Mouse (Mus musculus) cerebellum, adult 8-10 months (tissue): ENCODE measurements around the gene Eno3.

ENCODE experiments used
- DNase-seq: peaks from one replicate; pipeline ENCODE4 v3.0.0; 2022

Gene Eno3

DNA sequence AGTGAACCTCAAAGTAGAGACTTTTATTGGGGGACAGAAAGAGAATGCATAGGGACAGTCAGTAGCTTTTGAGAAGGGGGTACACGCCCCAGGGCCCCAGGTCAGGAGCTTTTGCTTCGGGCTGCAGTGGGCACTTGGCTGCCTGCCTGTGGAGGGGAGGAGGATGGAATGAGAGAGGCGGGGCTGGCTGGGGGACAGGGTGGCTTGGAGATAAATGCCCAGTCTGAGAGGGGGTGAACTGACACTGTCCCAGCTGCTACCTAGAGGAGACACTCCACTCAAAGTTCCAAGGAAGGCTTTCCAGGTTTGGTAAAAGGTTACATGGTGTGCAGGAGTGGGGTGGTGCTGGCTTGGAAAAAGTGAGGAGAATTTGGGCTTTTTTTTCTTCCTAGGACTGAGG is at the start of gene Eno3:
TSS of gene Eno3 (plus strand) at position 239 of the 400 bp plus-strand sequence.
- no peak for DNase-seq

DNA sequence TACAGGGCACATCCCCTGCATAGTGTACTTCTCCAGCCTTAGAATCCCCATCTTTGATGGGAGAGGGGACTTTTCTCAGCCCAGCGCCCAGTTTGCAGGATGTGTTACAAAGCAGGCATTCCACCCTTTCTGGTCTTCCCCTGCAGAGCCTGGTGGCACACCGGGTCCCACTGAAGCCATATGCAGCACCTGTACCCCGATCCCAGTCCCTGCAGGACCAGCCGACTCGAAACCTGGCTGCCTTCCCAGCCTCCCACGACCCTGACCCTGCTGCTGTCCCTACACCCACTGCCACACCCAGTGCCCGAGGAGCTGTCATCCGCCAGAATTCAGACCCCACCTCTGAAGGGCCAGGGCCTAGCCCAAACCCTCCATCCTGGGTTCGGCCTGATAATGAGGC is 49.4 kb upstream of the Eno3 start:
- no peak for DNase-seq

DNA sequence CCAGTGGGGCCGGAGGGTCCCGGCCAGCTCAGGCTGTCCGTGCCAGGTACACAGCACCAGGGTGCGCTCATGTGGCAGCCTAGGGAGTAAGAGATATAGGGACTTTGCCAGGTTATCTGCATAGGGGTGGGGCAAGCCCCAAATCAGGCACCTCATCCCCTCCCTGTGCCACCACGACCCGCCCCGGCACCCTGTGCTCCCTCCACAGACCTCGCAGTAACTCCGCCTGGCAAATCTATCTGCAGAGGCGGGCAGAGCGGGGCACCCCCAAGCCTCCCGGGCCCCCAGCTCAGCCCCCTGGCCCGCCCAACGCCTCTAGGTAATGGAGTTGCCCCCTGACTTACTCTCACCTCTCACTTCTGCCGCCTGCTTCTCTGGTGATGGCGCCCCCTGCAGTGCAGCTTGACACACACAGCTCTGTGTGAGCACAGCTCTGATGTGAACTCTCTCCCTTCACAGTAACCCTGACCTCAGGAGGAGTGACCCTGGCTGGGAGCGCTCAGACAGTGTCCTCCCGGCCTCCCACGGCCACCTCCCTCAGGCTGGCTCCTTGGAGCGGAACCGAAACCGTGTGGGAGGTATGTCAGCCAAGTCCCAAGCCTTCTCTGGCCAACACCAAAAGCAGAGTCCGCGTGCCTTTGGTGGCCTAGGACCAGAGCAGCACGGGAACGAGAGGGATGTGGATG is 48.5 kb upstream of the Eno3 start:
- DNase-seq, result no peak

DNA sequence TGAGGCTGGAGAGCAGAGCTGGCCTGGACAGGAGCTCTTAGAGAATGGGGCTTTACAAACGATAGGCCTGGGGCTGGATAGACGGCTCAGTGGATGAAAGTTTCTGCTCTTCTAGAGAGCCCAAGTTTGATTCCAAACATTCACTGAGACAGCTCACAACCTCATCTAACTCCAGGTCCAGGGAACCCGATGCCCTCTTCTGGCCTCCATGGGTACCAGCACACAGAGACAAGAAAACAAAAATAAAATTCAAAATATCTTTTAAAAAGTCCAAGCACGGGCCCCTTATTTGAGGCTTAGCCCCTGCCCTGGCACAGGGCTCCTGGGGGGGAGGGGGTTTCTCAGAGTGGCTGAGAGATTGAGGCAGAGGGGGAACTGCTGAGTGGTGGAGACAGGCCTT is 46.2 kb upstream of the Eno3 start:
- no peak for DNase-seq

DNA sequence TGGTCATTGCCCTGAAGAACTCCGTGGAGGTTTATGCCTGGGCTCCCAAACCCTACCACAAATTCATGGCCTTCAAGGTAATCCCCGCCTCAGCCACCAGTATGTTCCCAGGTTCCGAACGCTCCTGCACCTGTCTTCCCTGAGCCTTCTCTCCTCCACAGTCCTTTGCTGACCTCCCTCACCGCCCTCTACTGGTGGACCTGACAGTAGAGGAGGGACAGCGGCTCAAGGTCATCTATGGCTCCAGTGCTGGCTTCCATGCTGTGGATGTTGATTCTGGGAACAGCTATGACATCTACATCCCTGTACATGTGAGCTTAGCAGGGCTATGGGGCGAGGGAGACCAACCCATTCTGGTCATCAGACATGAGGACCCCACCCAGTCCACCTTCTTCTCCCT is 44.5 kb upstream of the Eno3 start:
- DNase-seq, result no peak

DNA sequence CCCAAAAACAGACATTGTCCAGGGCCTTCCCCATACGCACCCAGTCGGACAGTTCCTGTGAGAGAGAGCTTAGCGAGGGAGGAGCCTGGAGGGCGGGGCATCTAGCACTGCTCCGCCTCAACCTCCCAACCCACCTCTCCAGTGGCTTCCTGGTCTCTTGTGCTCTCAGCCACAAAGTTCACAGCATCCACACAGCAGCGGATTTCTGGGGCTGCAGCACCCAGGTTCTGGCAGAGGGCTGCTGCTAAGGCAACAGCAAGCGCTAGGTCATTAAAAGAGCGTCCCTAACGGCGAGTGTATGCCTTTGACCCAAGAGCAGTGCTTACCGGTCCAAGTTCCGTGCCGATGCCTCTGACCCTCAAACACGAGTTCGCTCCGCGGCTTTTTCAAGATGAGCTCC is 41.9 kb upstream of the Eno3 start:
- peak; percentile 23 for DNase-seq

DNA sequence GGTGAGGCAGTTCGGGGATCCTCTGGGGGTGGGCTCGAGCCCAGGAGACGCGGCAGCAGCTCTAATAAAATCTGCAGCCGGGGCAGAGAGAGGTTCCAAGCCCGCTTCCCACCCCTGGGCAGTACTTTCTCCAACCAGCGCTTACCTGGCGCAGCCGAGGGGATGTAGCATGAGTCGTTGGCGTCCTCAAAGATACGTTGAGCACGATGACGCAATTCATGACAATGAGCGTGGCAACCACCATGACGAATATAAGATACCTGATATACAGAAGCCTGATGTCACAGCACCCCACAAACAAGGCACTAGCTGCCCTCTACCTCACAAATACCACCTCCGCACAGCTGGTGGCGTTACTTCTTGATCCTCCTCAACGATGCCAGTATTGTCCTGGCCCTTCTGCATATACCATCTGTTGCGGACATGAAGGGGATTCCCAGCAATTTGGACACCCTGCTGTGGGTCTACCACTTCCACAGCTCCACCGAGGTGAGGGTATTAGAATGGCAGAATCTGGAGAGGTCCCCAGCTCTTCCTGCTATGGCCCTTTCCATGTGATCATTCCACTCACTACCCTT is 41.4 kb upstream of the Eno3 start, which contains the start of gene 4930544D05Rik:
TSS of gene 4930544D05Rik (plus strand) at position 333 of the 578 bp plus-strand sequence.
- no peak for DNase-seq

DNA sequence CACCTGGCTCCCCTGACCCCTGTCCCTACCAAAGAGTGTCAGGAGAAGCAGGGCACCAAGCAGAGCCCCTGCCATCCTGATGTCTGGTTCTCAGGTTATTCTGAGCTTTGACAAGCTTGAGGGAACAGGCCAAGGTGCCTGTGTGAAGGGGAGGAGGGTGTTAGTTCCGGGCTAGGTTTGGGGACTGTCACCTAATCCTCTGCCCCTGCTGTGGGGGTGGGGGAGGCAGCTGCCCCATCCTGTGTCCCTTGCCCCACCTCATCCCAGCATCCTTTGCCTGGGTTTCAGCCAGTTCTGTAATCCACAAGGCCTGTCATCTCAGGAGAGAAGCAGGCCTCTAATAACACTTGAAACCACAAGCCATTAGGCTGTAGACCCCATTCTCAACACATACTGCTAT is 37.9 kb upstream of the Eno3 start, which contains the start of gene Chrne:
TSS of gene Chrne (minus strand) at position 116 of the 400 bp plus-strand sequence.
- DNase-seq, result no peak

DNA sequence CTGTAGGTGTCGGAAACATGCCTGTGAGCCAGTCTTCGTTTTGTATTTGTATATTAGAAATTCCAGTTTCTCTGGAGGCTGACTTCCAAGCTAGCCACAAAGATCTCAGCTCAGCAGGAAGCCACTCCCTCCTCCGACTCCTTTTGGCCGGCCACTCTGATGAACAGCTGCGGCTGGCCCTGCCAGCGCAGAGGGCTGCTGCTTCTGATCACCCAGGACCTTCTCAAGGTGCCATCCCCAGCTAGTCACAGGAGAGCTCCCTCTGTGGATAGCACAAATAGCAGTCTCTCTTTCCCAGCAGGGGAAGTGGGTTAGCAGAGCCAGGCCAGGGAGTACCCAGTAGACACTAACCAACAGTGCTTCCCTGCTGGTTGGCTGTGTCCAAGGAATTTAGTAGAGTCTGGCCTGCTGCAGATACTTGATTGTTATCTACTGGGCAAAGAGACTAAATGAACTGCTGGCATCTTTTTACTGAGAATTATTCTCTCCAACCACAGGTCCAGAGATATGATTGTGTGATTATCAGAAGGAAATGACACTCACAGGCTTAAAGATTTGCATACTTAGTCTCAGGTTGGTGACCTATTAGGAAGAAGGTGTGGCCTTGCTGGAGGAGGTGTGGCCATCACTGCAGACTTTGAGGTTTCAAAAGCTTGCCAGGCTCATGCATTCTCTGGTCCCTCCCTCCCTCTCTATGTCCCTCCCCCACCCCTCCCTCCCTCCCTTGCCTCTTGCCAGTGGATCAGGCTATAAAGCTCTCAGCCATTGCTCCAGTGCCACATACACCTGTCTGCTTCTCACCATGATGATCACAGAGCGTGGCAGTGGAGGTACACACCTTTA is 34.8 kb upstream of the Eno3 start:
- no peak for DNase-seq

DNA sequence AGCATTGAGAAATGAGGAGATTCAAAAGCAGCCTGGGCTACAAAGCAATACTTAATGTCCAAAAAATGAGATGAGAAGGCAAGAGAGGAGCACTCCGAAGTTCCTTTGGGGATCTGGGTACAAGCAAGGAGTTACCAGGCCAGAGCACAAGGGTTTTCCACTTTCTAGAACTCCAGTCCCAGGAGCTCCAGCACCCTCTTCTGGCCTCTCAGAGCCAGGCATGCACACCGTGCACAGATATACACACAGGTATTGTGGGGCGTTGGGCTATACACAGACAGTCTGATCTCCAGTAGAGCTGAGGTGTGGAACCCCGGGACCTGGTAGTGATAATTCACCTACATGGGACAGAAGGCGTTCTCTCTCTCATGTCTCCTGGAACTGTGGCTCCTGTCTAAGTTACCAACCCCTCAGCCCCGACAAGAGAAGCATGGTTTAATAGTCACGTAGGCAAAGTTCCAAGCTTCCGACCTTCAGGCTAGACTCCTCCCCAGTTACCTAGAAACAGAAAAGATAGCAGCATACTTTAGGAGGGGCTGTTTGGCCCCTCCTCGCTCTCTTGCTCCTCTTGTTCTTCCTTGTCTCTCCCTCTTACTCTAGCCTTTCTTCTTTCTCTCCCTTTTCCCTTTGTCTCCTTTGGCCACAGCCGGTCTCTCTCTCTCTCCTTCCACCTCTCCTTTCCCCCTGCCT is 33.8 kb upstream of the Eno3 start:
- DNase-seq, result no peak

DNA sequence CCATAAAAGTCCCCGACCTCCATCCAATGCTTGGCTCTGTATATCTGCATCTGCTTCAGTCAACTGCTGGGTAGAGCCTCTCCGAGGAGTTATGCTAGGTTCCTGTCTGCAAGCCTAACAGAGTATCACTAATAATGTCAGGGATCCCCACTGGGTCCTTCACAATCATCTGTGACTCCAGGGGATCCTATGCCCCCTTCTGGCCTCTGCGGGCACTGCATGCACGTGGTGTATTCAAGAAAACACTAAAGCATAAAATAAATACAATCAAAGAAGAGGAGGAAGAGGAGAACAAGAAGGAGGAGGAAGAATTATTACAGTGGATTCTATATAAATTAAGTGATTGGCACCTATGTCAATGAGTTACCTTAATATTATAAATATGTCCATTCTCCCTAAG is 31.5 kb upstream of the Eno3 start:
- no peak for DNase-seq

DNA sequence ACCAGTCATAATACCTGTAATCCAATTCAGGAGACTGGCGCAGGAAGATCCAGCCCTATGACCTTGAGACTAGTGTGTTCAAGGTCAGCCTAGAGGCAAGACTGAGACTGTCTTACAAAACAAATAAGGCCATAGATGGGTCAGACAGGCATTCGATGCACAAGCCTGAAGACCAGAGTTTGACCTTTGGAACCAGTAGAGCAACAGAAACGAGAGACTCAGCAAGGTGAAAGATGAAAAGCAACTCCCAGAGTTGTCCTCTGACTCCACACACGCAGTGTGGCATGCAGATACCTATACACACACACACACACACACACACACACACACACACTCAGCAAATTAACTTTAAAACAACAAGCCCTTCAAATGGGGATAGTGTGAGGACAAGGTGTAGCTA is 30.1 kb upstream of the Eno3 start:
- DNase-seq, result no peak

DNA sequence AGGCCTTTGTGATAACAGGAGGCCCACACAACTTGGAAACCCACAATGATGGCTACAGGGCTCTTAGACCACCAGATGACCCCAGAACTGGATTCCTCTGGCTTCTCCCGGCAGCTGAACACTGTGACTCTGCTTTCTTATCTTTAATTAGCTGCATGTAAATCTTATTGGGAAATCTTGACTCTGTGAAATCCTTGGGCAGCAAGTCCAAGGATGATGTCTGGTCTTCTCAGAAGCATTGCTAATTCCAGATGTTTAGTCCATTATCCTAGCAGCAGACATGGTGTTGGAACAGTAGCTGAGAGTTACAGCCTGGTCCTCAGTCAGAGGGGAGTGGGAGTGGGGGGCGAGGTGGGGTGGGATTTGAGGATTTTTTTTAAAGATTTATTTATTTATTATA is 28.6 kb upstream of the Eno3 start:
- no peak for DNase-seq

DNA sequence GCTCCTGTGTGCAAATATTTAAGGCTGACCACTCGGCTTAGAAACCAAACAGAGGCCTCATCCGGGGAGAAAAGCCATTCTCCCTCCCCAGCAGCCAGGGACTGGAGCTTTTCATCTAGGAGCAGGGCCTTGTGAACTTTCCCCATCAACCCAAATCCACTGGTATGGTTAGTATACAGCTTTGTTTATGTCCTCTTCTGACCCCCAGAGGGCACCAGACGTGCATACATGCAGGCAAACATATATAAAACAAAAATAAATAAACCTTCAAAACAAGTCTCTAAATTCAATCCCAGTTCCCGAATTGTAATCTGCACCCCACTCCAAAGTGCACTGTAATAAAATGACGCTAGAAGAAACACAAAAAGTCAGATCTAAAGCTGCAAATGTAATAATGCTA is 27.4 kb upstream of the Eno3 start:
- no peak for DNase-seq

DNA sequence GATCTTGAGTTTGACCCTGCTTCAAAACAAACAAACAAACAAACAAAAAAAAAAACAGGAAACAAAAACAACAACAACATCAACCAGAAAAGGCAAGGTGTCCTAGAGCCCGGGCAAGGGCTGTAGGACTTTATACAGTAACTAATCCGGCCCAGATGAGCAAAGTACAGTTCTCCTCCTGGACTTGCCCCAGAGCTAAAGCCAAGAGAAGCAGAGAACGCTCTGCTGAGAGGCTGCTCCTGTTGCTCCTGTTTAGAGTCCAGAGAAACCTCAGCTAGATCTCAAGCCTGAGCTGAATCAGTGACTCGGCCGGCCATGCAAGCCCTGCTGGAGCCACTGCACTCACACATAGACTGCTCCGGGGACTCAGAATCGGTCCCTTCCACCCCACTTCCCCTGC is 26.9 kb upstream of the Eno3 start:
- DNase-seq, result no peak

DNA sequence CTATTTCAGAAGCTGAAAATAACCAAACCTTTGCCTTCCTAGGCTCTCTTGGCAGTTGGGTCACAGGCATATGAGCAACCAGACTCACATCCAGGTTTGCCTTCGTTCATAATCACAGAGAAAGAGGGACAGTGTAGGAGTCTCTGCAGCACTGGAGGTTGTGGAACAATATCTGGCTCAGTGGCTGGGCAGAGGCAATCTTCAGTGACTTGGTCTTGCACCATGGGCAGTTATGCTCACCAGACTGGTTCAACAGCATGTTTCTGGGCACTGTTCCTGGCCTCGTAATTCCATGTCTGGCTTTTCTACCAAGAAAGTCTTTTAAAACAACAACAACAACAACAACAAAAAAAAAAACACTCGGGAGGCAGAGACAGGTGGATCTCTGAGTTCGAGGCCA is 21.4 kb upstream of the Eno3 start:
- no peak for DNase-seq

DNA sequence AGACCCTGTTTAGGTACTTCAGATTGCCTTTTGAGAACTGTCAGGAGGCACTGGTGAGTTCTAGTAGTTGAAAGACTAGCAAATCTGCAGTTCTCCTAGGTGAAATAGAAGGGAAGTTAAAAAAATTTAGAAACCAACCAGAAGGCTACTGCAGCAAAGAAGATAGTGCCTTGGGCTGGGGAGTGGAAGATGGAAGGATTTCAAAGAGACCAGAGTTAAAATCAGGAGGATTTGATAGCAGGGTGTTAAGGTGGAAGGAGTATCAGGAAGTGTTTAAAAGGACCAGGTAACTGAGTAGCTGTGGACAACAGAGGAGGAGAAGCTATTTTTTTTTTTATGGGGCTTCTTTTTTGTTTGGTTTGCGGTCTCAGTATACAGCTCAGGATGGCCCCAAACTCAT is 19.2 kb upstream of the Eno3 start:
- DNase-seq, result no peak

DNA sequence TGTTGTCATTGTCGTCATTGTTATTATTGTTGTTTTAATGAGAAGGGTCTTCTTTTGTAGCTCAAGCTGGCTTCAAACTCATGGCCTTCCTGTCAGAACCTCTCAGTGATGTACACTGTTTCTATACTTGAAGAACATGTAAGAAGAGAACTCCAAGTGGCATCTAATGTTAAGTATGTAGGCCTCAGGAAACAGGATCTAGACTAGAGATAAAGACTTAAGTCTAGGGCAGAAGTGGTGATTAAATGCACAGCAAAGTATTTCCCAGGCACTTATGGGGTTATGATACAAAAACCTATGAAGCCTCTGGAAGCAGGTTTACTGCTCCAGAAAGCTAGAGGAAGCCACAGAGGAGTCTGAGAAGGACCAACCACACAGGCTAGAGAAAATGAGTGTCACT is 18.7 kb upstream of the Eno3 start:
- DNase-seq, result no peak

DNA sequence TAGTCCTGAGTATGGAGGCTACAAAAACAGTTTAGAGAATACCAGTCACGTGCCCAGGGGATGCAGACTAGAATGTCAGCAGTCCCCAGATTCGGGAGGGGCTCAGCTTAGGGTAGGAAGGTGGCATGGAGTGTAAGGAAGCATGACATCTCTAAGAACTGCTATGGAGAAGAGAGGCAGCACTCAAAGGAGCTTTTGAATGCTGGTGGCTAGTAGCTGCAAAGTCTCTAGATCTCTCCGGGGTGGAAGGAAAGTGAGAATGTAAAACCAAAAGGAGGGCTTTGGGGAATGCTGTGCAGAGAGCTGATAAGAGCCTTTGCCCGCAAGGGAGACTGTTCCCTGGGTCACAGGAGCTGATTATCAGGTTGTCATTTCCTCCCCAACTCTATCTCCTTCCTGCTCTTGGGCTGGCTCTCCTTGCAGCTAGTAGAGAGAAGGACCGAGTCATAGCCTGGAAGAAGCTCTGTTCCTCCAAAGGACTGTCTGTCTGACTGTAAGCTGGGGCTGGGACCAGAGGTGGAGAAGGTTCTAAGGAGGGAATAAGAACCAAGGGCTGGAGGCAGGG is 18.2 kb upstream of the Eno3 start, which contains the start of gene Gp1ba:
TSS of gene Gp1ba (plus strand) at position 409 of the 565 bp plus-strand sequence.
- DNase-seq, result no peak

DNA sequence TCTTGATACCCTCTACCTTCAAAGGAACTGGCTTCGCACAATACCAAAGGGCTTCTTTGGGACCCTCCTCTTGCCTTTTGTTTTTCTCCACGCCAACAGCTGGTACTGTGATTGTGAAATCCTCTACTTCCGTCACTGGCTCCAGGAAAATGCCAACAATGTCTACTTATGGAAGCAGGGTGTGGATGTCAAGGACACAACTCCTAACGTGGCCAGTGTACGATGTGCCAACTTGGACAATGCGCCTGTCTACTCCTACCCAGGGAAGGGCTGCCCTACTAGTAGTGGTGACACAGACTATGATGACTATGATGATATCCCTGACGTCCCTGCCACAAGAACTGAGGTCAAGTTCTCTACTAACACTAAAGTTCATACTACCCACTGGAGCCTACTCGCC is 17.0 kb upstream of the Eno3 start:
- DNase-seq, result no peak

DNA sequence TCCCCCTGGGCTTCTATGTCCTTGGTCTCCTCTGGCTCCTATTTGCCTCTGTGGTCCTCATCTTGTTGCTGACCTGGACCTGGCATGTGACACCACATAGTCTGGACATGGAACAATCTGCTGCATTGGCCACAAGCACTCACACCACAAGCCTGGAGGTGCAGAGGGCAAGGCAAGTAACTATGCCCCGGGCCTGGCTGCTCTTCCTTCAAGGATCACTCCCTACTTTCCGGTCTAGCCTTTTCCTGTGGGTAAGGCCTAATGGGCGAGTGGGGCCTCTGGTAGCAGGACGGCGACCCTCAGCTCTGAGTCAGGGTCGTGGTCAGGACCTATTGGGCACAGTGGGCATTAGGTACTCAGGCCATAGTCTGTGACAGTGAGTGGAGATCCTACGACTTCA is 15.8 kb upstream of the Eno3 start:
- no peak for DNase-seq

DNA sequence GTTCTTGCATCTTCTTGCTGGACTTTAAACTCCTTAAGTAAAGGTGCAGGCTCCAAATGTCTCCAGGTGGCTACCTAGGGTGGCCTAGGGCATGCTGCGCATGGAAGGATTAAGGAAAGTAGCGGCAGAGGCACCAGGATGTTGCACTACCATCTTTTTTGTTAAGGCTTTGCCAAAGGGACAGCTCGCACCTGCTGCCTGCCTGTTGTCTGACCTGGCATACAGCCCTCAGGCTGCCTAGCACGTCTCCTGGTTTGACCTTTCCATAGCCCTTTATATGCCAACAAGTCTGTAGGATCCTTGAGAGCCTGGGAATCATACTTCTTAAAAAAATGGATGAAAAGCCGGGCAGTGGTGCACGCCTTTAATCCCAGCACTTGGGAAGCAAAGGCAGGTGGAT is 14.0 kb upstream of the Eno3 start:
- no peak for DNase-seq

DNA sequence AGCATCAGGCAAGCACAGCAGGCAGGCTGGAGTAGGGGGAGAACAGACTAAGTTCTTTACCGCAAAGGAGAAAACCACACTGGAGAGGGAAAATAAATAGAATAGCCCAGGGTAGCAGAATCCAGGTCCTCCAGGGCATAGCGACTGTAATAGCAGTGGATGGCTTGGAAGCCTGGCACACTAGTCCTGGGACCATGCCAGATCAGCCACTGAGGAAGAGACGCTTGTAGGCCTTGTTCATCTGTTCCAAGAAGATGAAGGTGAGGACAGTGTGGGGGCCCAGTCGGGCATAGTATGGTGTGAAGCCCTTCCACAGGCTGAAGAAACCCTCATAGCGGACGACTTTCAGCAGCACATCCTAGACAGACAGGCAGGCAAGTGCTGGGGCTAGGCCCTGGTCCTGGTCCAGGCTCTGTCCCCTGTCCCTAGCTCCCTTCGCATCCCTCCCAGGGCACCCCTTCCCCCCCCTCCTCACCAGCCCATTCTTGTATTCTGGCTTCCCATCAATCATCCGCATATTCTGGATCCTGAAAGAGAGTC is 12.4 kb upstream of the Eno3 start:
- no peak for DNase-seq
